Mouse (Mus musculus) brain, adult 2 months (tissue): ENCODE measurements at regions not wholly inside any gene's neighbourhood (a gene's known extent, or its start where the extent isn't known, plus 50 kb on each side); places are given as distances from the start of the nearest gene placed in this dataset.
A peak's percentile ranks its signal among the peaks of the same experiment; 100 is the strongest.

Source experiments
- DNase-seq: peaks from one replicate; pipeline ENCODE4 v3.0.0; 2011; ENCODE audit warnings: low read depth, low spot score

DNA sequence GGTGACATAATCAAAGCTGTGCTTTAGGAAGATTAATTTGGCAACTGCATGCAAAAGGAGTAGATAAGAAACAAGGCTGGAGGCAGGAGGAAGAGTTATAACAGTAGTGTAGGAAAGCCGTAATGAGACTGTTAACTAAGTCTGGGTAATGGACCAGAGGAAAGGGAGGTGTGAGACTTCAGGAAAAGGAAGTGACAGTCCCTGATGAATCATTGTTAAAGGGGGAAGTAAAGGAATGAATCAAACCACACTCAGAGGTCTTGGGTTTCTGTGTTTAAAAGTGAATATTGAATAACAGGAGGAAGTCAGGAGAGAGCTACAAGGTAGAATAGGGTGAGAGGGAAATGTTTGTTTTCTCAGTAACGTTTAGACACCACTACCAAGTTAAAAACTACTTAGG, 1175.9 kb downstream of the Diaph3 start:
- DNase-seq: no peak

DNA sequence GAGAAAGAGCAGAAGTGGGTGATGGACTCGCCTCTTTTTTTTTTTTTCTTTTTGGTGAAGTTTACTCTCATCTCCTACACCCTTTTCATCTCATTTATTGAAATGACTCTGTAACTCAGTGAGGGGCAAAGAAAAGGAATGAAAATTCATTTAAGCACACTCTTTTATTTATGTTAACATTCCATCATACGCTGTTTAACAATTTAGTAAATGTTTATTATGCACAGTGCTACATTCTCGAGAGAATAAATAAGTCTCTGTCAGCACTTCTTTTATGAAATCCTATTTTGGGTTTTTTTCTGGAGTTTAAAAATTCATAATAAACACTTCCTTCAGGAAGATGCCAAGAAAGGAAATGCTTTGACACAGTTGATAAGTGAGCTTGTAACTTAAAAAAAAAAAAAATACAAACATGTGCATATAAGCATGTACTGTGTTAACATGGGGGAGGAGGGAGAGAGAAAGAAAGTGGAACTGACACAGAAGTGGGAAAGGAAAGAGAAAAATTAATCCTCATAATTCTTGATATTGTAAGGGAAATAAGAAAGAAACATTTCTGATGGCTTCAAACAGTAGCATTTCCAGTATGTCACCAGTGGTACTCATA, 1195.2 kb downstream of the Diaph3 start:
- DNase-seq: no peak

DNA sequence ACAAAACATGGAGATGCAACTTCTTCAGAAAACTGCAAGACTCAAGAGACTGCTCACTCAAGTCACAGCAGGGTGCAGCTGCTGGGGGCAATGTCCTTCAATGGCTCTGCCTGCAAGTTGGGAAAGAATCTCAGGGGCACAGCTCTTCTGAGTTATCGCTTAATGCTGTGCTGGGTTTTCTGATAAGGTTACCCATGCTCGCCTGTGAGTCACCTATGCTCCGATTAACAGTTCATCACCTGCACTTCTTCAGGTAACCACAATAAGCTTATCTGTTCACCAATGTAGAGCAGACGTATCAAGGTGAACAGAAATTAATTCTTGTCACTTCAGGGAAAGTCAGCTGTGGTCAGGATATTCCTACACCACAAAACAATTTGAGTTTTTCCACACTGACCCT, 1198.2 kb downstream of the Diaph3 start:
- DNase-seq: no peak

DNA sequence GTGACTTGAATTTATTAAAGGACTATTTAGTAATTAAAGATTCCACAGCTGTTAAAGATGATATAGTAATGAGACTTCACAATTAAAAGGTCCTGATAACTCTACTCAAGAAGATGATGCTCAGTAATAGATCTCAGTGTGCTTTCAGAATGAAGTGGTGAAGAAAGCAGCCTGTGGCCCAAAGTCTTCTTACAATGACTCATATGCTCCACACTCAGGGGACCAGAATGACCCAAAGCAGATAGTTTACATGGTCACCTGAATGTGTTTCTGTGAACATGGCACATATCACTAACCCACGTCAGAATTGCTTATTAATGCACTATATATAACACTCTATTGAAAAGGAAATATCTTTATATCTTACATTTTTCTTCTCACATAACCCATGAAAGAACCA, 1200.5 kb downstream of the Diaph3 start:
- no peak for DNase-seq

DNA sequence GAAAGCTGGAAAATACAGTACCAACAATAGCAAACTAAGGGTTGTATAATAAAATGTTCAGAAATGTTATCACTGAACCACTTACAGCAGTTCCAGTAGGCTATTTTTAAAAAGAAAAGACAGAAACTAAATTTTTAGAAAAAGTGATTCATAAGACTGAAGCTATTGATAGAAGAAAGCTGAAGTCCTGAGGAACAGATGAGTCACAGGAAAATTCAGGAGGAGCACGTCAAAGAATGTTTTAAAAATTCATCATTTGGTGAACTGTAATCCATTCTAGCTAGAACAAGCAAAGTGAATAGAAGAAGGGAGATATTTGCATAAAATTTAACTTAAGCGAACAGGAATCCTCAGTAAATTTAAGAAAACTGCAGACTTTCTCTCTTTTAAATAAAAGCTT, 1205.9 kb downstream of the Diaph3 start:
- DNase-seq: peak; percentile 86

DNA sequence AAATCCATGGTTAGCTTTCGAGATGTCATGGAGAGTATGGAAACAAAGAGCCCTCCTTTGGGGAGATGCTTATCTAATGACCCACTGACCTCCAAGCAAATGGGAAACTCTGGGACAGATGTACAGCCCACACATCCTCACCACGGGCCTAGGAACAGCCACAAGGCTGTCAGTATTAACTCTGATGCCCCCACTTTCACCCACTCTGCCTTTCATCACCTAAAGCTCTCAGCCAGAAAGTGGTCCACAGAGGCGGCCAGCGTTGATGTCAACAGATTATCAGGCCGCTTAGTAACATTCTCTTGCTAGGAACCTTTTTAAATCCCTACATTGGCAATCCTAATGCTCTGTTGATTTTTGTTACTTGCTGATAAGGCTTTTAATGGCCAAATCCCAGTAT, 1210.6 kb downstream of the Diaph3 start:
- DNase-seq: no peak

DNA sequence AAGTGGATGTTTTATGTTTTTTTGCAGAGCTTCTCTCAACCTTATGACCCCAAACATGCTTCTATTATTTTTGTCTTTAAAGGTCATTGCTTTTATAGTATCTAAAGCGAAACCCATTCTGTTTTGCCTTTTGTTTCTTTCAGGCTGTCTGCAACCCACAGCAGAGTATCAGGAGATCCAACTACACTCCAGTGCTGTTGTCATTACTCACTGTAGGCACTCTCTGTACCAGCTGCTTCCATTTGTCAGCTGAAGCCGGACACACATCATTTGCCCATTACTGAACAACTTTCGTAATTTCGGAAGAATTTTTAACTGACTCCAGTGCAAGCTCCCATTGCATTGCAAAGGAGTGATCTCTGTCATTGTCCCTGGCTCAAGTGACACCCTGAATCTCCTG, 1222.1 kb downstream of the Diaph3 start:
- no peak for DNase-seq

DNA sequence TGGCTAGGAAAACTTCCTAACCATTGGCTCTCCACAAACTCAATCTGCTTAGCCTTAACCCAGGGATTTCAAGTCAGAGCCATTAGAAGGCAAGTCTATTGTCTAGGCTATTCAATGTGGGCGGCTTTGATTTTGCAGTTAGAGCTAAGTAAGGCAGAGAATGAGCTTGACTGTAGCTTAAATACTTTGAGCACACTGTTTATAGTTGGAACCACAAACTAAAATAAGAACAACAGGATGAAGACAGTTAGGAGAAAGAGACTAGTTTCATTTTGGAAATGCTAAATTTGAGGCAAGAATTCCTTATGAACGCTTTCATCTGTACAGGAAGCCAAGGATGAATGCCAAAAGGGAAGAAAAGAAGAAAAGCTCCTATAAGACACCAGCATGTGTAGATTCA, 1225.3 kb downstream of the Diaph3 start:
- DNase-seq: peak; percentile 31

DNA sequence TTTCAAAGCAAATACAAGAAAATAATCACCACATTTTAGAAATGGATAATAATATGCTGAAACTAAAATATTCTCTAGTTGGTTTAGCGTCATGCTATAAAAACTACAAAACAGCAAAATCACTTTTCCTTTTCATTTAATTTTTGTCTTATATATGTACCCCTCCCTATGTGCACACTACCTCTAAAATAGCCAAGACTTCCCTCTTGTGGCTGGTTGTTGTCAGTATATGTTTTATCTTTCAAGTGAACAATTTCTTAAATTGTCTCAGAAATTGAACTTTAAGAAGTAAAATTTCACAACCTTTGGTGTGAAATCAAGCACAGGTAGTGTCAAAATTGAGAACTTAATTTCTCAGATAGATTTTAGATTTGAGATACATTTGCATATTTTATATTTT, 1243.1 kb downstream of the Diaph3 start:
- peak; percentile 41 for DNase-seq

DNA sequence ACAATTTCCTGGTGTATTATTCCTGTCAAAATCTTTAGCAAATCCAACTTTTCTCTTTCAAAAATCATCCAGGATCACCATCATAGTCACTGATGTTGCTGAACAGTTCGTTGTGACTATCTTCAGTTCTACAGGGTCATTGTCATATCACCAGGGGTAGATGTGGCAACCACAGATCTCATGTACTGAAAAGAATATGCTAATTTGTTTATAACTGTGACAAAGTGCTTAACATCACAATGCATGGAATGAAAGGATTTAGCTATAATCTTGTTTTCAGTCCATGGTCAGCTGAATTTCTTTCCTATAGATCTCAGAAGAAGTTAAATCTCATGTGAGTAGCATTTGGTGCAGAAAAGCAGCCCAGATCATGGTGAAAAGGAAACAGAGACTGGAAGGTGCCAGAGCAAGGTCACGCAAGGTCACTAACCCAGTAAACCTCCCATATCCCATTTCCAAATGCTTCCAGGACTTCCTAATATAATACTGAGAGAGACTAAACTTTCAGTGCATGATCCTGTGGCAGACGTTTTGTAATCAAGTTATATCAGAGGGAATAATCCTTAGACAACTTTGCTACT, 1279.6 kb downstream of the Diaph3 start:
- DNase-seq: no peak

DNA sequence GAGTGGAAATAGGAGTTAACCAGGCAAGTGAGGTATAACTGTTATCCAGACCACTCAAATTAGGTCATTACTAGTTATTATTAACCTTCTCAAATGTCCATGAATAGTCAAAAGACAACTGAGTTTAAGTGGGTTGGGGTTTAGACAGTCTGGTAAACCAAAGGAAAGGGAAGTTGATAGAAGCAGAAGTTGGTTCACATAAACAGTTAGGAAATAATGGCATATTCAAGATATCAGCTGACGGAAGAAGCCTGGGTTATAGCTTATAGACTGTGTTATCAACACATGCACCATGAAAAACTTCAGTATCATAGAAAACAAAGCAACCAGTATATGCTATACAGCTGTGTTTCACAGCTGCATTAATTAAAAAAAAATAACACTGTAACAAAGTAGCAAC, 1291.5 kb downstream of the Diaph3 start:
- no peak for DNase-seq

DNA sequence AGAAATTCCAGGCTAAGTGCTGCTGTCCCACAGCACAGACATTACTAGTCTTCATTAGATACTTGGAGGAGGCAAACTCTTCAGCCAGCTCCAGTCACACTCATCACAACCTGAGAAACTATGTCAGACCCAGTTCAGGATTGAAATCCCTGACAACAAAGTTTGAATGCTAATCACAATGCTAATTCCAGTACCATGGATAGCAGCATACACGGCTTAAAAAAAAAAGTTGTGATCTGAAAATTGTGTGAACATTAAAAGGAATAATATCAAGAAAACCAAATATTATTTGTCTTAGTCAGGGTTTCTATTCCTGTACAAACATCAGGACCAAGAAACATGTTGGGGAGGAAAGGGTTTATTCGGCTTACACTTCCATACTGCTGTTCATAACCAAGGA, 1305.5 kb downstream of the Diaph3 start:
- no peak for DNase-seq

DNA sequence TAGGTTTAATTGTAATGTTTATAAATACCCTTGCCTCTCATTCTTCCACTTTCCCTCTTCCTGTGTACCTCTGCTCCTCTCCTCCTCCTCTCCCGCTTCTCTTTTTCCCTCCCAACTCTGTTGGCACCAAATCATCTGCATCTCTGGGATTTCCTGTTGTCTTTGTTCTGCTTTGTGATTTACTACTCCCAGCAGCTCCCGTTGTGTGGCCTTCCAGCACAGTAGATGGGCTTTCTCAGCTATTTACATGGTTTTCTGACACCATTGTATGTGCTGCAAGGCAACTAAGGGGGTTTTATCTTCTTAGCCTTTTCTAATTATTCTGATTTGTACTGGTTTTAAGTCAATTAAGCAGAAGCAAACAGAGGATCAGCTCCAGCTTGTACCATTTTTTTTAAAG, 1326.1 kb downstream of the Diaph3 start:
- DNase-seq: no peak

DNA sequence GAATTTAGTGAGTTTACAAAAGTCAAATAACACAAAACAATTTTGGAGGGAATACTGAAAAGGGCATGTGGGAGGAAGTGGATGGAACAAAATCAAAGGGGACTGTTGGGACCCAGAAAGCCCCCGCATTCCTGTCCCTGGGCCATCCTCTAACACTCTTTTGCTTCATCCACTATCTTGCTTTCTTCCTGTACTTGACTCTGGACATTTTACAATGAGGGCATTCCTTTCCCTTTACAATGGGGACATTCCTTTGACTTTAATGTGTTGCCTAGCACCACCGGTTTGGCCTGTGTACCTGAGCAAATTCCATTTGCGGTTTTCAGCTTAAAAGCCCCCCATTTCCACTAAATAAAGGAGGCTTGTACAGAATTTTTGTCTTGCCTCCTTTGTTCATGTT, 1341.0 kb downstream of the Pcdh17 start:
- no peak for DNase-seq

DNA sequence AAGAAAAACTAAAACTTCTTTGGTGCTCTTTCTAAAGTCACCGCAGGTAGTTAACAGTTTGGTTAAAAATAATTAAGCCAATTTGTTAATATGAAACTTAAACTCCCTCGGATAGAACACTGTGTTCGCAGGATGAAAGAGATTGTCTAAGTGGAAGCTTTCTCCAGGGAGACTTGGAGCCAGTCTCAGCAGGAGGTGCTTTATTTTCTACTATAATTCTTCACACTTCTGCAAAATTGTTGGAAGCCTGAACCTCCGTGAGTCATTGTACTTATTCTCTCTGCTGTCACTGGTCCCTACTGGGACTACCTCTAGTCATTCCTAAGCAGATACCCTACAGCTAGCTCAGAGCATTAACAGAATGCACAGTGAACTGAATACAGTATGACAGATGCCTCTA, 1327.3 kb downstream of the Pcdh17 start:
- peak; percentile 47 for DNase-seq

DNA sequence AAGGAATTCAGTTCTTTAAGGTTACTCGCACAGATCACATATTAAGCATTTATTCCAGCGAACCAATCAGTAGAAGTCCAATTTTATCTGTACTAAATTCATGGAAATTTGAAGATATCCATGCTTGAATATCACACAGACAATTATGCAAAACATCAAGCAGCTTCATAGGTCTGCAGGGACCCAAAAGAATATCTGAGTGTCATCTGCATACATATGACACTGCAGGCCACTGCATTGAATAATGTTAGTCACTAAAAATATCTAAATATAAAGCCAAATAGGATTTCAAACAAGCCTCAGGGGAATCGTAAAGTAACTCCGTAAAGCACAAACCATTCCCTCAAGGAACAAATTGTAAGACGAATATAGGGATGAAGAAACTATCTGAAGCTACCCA, 1324.9 kb downstream of the Pcdh17 start:
- DNase-seq: no peak

DNA sequence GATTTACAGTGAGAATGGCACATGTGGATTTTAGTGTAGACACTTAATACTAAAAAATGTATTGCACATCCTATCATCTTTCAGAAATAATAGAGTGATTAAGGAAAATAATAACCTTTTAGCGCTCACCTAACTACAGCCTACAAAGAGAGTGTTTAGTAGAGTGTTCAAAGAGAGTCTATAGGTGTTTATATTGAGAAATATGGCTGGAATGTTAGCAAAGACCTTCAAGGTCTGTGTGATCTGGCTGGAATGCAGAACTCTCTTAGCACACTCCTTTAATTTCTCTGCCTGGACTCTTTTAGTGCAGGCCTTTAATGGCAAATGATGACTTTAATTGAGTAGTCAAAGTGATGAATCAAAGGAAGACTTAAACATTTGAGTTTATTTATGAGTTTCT, 1314.0 kb downstream of the Pcdh17 start:
- no peak for DNase-seq

DNA sequence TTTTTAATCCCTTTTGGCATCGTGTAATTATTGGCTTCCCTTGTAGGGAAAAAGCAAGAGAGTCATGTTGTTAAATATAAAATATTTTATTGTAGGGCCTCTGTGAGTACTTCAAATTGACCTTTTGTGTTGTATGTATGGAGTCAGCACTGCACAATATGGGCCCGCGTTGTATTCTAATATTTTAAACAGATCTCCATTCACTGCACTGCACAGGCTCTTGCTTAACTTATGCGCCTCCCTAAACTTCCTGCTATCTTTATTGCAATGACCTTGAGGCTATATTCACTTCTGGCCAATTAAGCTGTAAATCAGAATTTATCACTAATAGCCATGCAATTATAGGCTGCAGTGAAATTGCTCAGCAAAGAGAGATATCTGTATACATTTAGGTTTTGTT, 1295.2 kb downstream of the Pcdh17 start:
- DNase-seq: peak; percentile 6
